In the genomic region with DNA sequence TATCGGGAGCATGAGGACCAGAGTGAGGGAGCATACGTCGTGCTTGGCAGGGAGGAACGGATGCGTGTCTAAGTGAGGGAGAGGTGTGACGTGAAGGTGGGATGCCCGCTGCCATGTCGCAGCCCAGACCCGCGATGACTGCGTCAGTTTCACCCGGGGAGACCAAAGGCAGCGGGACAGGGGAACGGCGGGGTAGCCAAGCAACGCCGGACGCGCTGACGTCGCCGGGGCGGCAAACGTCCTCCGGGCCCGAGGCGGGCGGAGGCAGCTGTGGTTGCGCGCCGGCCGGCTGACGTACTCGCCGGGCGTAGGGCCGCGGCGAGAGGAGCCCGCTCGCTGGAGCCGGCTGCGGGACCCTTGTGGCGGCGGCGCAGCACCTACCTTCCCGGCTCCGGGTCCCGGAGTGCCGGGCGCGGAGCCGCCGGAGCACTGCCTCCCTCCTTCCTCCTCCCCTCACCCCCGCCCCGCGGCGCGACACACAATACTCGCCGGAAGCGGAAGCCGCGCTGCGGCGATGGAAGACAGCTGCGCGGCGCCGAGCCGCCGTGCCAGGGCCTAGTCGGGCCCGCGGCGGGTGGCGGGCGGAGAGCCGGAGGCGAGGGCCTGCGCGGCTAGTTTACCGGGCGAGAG, we compare ENCODE assay signal across 8 mouse cellular contexts. TPM values are rescaled to one million over a fixed set of nuclear protein-coding genes. Genes with fewer than 3 reads are reported as not detected.
DNase-seq lines count a peak whose midpoint lies in the region; ATAC-seq lines count a peak whose summit lies in the region.

No protein-coding gene starts in this region.

- H3K36me3 ChIP-seq in hindbrain, embryonic 14.5 days (replicated peaks; ENCODE audit: control insufficient read depth, insufficient read depth), result peaks cover 45% of the 10 kb centered on the region

- peaks cover 32% of the 10 kb centered on the region for H3K4me1 ChIP-seq in hindbrain, embryonic 14.5 days (replicated peaks; ENCODE audit: control insufficient read depth, insufficient read depth, low read length)

- H3K4me2 ChIP-seq in hindbrain, embryonic 14.5 days (replicated peaks), result peak overlapping the region; percentile 97

- peak overlapping the region; percentile 96 for H3K9ac ChIP-seq in hindbrain, embryonic 14.5 days

- peak overlapping the region; percentile 98 for H3K27ac ChIP-seq in hindbrain, embryonic 14.5 days

- H3K4me3 ChIP-seq in hindbrain, embryonic 14.5 days (replicated peaks; ENCODE audit: low read length), result peak overlapping the region; percentile 98

- no peaks in the 10 kb centered on the region for H3K9me3 ChIP-seq in hindbrain, embryonic 14.5 days (ENCODE audit: control insufficient read depth, low read length)

- peak; percentile 94 for ATAC-seq in hindbrain, embryonic 14.5 days (ENCODE audit: low FRiP score)

- H3K27me3 ChIP-seq in hindbrain, embryonic 14.5 days (ENCODE audit: control insufficient read depth, insufficient read depth, low read length), result no peaks in the 10 kb centered on the region

- DNase-seq in ZHBTc4 (ENCODE audit: low read depth, low spot score), result peak; percentile 92
- peak; percentile 88 to 90 for DNase-seq in cerebellum, postnatal 36 days
- peak; percentile 90 to 95 for DNase-seq in frontal cortex, postnatal 36 days (ENCODE audit: low spot score in 2 of 2)
- peak; percentile 85 for DNase-seq in hindbrain, embryonic 14.5 days (ENCODE audit: low spot score)
- peak; percentile 94 to 96 for DNase-seq in layer of hippocampus, postnatal 36 days
- DNase-seq in lung, postnatal 25 days (ENCODE audit: low spot score), result peak; percentile 88
- DNase-seq in retina, adult 2 months (ENCODE audit: low read depth, low spot score), result peak; percentile 82
- DNase-seq in thymus, postnatal 25 days, result peak; percentile 94

- under 1% methylated on average over 71 of the region's 84 CpGs for WGBS in hindbrain, embryonic 14.5 days

RNA-seq across cellular contexts. Expression of a gene that starts 1.0 kb away (rescaled TPM):
- polyA plus RNA-seq in hindbrain, embryonic 14.5 days (2014; fragmentation: Nextera tagmentation; extraction: Ambion mirVana), result 19.7 and 19.8 TPM in 2 replicates
- total RNA-seq in layer of hippocampus, postnatal 36 days (2021), result 10 to 100 TPM; 21.2 to 23.7 TPM

RNA-seq across cellular contexts. Expression of a gene that starts 13.2 kb away (rescaled TPM):
- 132 and 151 TPM in 2 replicates for polyA plus RNA-seq in hindbrain, embryonic 14.5 days (2014; fragmentation: Nextera tagmentation; extraction: Ambion mirVana)
- 10 to 100 TPM; 43.3 to 44.5 TPM for total RNA-seq in layer of hippocampus, postnatal 36 days (2021)

RNA-seq across cellular contexts. Expression of a gene that starts 15.2 kb away (rescaled TPM):
- 0.18 and 0.23 TPM in 2 replicates for polyA plus RNA-seq in hindbrain, embryonic 14.5 days (2014; fragmentation: Nextera tagmentation; extraction: Ambion mirVana)
- not detected for total RNA-seq in layer of hippocampus, postnatal 36 days (2021)

RNA-seq across cellular contexts. Expression of a gene that starts 54.9 kb away (rescaled TPM):
- polyA plus RNA-seq in hindbrain, embryonic 14.5 days (2014; fragmentation: Nextera tagmentation; extraction: Ambion mirVana), result not detected in 2 replicates
- total RNA-seq in layer of hippocampus, postnatal 36 days (2021), result not detected

Comparison
In these comparisons a context has a peak if more than half of its experiments do, and no peak if none do; other contexts are left out.
1. Peak in every context shown above with its lines: DNase-seq, ATAC-seq, H3K4me3 ChIP-seq and H3K27ac ChIP-seq.